Mouse (Mus musculus) testis, postnatal 10 days (tissue): Measurements from ENCODE around the gene Rubcn.
A peak's percentile ranks its signal among the peaks of the same experiment; 100 is the strongest.
"Not testable (repeated sequence)": the region's sequence is repeated elsewhere in the genome, so short reads cannot be mapped to it uniquely, and the experiment has no call there.

Experiments
- DNase-seq: peaks from one replicate; pipeline ENCODE4 v3.0.0; 2021; ENCODE audit warnings: low spot score

Rubcn gene

DNA sequence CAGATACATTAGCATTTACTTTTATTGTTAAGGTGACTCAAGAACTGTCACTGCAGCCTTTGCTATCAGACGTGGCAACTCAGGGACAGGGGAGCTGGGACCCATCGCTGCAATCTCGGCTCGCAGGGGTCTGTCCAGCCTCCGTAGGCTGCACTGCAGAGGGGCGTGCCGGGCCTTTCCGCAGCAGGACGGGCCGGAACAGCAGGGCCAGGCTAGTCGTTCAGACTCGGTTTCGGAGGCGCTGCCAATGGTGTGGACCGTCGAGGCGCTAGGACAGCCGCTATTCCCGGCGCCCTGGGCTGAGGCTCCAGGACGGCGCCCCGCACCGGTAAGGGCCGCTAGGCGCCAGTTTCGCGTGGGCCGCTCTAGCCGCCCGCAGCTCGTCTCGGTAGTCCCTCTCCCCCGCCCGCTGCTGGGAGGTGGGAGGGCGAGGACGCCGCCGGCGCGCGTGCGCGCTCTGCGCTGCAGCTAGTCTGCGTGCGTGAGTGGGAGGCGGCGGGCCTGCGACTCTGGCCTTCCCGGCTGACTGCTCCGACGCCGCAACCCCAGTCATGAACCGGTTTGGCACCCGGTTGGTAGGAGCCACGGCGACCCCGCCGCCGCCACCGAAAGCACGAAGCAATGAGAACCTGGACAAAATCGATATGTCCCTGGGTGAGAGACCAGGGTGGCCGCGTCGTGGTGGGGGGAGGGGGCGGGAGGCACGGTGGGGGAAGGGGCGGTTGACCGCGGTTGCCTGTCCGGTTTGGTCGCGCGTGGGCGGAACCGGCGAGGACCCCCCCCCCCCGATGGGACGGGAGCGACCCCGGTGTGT is at the start of gene Rubcn, which contains the start of gene Fyttd1:
Gene Rubcn (minus strand): TSS at position 424 of the 814 bp plus-strand sequence.
Gene Fyttd1 (plus strand): TSS at position 158 of the 814 bp plus-strand sequence.
- DNase-seq = peak; percentile 95

DNA sequence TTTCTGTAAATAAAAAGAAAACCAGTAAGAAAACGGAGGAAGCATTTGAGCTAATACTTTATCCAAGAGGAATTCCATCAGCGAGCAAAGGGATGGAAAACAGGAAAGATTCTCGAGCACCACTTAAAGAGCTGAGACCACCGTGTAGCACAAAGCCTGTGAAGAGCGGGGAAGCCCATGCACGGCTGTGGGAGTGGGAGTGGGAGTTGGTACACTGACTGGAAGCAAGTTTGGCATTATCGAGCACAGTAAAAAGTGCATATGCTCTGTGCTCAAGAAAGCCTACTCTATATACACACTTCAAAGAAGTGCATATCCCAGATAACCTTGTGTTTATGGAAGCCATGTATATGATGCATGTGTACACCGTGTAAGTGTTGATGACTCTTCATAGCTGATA is 49.5 kb upstream of the Rubcn start:
- no peak for DNase-seq

DNA sequence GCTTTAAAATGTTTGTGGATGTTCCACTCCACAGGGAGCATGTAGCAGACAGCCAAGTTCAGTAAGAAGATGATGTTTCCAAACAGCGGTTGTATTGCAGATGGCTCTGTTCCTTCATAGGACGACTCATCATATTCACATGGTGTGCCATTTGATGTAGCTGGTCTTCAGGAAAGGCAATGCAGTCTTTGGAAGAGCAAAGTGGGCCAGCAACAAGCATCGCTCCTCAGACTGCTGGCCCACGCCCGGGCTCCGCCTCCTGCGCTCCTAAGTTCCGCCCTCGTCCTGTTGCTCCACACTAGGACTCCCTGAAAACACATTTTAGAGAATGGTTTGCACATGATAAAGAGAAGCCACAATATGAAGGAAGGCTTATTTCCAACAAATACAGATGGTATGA is 49.1 kb upstream of the Rubcn start:
- not testable (repeated sequence) for DNase-seq

DNA sequence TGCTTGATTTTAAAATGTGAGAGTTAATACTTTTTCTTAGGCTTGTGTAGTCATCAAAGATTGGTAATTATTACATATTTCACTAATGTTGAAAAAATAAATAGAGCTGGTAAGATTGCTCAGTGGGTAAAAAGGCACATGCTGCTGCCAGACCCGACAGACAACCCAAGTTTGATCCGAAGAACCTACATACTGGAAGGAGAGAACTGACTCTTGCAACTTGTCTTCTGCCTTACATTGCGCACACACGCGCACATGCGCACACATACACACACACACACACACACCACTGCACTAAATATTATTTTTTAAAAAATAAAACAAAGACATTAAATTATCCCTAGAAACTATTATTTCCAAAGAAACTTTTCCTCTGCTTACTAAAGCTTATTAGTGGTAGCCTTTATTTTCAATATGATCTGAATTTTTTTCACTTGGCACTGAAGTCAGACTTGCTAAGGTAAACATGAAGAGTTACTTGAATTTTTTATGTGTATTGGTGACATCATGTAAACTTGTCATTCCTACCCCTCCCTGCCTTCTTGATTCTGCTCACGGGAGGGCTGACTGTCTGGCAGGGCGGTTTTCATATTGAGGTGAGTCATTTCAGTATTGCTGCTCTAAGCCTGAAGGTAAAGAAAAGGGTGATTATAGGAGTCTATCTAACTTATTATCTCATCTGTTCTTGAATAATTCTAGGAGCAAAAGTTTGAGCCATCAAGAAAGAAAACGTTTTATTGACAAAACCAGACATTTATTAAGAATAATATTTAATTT is 37.9 kb upstream of the Rubcn start:
- no peak for DNase-seq

DNA sequence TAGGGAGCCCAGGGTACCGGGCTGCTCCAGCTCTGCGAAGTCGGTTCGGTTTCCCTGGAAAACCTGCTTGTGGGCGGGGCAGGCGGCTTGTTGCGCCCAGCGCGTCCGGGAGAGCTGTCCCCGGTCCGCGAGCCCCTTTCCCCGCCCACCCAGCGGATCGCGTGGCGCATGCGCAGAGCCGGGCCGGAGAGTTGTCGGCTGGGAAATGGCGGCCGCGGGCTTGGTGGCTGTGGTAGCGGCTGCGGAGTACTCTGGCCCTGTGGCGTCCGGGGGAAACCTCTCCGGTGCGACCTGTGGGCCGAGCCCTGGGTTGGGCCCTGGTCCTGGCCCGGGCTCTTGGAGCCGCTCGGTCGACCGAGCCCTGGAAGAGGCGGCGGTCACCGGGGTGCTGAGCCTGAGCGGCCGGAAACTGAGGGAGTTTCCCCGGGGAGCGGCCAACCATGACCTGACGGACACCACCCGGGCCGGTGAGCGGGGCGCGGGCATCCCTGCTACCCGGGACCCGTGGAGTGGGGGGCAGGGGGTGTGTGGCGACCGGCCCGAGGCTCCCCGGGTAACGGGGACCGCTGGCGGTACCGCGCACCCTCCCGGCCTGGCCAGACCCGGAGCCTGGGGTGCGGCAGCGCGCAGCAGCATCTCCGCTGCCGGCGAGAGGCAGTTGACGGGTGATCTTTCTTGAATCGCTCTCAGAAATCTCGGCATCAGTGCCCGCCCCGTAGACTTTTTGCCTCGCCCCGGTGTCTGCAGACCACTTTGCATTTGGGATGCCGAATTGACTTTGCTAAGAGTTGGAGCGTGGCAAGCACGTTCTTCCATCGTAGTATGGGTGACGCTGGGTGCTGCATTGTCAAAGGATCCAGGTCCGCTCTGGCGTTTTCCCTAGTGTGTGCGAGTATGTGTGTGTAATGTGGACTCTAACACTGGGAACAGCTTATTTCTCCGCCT is 36.6 kb upstream of the Rubcn start, which contains the start of gene Lrch3:
Gene Lrch3 (plus strand): TSS at position 164 of the 945 bp plus-strand sequence.
- peak; percentile 98 for DNase-seq

DNA sequence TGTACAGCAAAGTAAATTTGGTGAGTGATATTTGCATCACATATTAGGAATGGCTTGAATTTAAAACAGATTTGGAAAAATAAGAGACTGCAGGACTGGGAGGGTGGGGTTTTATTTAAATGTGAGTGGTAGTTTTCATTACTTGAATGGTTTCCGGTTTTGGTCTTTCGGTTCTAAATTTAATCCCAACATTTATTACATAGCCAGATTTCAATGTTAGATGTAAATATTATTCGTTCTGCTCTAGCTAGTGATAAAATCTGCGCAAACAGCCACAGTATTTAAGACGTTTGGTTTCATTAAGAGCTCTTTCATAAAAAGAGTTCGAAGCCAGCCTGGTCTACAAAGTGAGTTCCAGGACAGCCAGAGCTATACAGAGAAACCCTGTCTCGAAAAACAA is 35.6 kb upstream of the Rubcn start:
- no peak for DNase-seq

DNA sequence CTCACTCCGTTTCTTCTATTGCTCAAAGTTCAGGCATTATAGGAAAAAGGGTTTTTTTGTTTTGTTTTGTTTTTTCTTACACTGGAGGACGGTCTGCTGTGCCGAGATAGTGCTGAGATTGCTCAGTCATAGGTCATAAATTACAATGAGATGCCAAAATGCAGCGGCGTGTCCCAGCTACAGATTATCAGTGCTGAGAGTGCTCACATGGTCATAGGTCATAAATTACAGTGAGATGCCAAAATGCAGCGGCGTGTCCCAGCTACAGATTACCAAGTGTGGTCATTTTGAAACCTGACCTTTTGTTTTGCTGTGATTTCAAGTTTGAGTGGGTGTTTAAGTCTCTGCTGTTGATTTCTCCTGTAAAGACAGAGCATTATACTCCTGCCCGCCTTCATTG is 29.2 kb upstream of the Rubcn start:
- no peak for DNase-seq

DNA sequence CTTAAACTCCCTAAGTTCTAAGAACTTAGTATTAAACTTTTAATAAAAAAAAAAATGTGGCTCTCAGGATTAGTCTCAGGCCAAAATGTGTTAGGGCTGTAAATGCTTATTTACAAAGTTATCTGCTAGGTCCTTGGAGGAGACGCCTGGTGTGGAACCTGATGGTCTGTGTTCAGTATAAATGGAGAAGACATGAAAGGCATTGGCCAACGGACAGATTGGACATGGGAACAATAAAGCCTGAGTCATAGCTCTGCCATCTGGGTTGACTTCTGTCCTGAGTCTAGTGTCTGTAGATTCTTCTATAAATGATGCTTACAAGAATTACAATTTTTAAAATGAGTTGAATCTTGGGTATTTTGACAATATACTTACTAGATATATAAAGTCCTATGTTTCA is 28.6 kb upstream of the Rubcn start:
- no peak for DNase-seq

DNA sequence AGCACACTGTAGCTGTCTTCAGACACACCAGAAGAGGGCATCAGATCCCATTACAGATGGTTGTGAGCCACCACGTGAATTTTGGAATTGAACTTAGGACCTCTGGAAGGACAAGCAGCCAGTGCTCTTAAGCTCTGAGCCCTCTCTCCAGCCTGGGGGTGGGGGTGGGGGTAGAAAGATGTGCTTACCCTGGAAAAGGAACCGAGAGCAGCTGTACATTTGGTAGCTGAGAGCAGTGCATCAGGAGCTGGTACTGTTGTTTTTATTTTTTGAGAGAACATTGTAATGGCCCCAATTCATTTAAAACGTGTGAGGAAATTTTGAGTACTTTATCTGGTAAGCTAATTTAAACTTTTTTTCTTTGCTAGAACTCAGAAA is 24.5 kb upstream of the Rubcn start:
- no peak for DNase-seq

DNA sequence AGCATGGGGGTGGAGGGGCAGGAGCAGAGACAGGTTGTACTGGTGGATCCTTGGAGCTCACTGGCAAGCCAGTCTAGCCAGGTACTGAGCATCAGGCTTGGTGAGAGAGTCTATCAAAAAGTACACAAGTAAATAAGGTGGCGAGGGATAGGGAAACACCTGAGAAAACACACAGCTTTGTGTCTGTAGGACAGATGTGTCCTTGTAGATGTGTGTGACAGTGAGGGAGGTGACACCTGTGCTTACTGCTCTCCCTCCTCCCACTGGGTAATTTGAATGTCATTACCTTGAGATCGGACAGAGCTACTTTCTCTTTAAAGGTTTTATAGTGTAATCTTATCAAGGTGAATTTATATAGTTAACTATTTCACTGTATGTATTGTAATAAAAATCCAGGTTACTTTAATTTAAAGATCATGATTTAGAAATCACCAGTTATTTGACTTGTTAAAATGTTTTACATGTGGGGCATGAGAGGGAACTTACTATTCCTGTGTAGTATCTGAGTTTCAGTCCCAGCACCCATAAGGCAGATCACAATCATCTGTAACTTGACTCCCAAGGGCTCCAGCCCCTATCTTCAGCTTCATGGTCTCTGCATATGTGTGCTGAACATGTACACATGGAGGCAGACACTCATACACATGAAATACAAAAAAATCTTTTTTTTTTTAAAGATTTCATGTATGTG is 23.9 kb upstream of the Rubcn start:
- no peak for DNase-seq

DNA sequence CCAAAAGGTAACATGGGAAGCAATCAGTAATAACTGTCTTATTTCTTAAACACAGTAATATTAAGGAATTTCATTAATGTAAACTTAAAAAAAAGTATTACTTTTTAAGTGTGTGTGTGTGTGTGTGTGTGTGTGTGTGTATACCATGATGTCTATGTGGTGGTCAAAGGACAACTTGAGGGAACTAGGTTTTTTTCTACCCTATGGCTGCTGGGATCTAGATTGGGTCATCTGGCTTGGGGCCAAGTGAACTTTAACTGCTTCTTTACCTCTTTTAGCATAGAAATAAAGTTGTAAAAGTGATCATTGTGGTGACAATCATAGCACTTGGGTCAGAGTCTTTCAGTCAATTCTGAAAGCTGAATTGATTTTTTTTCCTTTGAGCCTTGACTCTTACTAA is 18.6 kb upstream of the Rubcn start:
- DNase-seq = no peak

DNA sequence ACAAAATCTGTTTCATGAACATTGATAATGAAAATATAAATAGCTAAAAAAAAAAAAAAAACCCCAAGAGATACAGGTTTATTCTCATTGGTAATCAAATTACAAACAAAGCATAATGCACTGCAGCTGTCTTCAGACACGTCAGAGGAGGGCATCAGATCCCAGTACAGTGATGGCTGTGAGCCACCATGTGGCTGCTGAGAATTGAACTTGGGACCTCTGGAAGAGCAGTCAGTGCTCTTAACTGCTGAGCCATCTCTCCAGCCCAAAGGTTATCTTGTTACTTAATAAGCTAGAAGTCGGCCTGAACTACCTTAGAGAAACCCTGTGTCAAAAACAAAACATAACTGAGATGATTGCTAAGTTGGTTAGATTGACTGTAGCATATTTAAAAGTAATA is 12.3 kb upstream of the Rubcn start:
- DNase-seq = no peak

DNA sequence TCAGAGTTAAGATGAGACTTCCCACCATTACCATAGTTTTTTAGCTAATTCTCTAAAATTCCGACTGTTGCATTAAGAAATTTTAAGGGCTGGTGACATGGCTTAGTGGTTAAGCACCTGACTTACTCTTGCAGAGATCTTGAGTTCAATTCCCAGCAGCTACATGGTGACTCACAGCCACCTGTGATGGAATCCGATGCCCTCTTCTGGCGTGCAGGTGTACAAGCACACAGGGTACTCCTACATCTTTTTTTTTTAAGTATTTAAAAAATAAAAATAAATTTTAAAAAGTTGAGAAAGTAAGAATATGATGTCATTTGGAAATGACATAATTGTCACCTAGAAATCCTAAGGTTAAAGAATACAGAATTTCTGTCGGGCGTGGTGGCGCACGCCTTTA is 10.4 kb upstream of the Rubcn start:
- no peak for DNase-seq

DNA sequence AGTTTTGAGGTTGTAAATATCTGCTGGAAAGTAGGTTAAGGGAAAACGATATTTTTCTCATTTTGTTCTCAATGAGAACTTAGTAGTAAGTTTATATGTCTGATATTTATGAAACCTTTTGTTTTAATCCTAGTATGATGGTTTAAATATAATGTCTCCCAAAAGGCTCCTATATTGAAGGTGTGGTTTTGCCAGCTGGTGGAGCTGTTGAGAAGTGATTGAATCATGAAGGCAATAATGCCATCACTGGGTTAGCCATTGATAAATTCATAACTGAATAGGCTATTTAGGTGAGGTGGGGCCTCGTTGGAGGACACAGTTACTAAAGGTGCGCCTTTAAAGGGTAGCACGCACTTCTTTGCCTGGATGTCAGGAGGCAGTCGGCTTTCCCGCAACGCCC is 4.0 kb upstream of the Rubcn start:
- no peak for DNase-seq

DNA sequence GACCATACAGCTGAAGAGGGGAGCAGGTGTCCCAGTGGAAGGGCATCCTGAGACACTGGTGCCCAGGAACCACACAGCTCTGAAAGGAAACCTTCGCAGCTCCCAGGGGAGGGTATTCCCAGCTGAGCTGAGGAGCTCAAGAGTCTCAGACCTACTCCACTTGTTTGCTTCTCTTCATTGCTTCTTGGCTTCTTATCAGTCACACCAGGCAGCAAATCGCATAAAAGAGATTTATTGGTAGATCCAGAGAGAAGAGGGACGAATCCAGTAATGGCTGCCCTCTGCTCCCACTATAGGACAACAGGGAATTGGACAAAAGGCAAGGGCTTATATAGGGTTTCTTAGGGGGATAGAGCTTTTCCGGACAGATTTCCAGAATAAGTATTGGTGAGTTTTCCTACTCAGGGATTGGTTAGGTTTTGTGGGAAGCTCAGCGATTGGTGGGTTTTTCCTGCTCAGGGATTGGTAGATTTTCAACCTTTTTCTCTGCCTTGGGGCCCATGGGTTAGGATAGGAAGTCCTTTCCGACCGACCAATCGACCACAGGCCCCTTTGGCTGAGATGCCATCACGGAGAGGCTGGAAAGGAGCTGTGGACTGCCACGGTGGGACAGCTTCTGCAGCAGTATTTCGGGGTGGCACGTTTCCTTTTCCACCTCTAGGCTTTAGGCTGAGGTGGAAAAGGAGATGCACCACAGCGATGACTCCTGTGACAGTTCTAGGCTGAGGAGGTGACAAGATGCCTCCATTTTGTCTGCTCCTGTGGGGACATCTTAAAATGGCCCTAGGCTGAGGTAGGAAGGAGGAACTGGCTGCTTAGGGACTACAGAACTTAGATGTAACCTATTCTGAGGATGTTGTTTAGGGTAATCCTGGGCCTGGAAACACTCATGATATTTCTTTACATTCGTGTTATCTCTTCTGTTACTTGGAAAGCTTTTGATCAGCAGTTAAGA is 1.7 kb upstream of the Rubcn start:
- no peak for DNase-seq

DNA sequence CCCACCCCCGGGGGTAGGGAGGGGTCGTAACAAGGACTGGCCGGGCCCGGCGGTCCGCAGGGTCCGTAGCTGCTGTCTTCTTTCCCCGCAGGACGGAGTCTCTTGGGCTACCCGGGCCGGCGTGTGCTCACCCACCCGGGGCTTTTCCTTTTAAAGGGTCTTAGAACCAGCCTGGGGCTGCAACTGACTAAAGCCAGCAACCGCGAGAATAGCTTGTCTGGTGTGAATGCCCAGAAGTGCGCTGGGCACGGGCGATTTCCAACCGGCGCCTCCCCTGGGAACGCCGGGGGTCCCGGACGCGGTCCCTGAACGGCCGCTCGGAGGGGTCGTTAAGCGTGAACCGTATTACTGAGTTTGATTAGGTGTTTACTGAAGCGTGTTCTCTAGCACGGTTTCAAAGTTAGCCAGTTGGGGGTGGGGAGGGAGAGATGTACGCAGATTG is 612 bp upstream of the Rubcn start:
- DNase-seq = peak; percentile 54

DNA sequence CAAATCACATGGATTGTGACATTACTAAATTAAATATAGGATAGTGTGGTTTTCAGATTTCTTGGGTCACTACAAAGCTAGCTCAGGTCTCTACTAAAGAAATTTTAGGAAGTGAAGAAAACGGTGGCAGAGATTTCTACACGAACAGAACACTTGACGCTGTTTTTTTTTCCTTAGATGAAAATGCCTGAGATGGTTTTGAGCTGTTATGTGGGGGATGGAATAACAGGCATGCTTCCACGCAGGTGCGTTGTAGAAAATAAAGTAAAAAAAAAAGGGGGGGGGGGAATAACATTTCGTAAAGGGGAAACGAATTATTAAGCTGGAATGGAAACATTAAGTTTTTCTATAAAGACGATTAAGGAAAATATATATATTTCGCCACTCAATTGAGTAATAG is 735 bp downstream of the Rubcn start:
- no peak for DNase-seq

DNA sequence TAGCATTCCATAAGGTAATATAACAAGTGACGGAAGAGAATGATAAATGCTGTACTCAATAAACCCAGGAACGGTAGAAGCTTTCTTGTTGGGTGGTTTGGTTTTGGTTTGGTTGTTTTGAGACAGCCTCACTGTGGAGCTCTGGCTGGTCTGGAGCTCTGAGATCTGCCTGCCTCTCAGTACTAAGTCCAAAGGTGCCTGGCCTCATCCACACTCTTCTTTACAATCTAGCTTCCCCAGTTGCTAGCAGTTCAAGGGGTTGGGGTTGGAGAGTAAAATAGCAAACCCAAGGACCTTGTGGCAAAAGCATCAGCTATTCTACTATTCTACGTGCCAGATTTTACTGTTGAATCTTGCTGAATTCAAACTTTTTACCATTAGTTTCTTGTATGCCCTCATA is 1.7 kb downstream of the Rubcn start:
- no peak for DNase-seq

DNA sequence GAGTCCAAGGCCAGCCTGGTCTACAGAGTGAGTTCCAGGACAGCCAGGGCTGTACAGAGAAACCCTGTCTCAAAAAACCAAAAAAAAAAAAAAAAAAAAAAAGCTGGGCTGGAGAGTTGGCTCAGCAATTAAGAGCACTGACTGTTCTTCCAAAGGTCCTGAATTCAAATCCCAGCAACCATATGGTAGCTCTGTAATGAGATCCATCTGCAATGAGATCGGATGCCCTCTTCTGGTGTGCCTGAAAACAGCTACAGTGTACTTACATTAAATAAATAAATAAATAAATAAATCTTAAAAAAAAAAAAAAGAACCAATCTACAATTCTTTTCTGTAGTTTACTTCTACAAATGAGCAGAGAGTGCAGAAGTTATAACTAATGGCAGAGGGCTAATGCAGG is 2.3 kb downstream of the Rubcn start:
- DNase-seq = not testable (repeated sequence)

DNA sequence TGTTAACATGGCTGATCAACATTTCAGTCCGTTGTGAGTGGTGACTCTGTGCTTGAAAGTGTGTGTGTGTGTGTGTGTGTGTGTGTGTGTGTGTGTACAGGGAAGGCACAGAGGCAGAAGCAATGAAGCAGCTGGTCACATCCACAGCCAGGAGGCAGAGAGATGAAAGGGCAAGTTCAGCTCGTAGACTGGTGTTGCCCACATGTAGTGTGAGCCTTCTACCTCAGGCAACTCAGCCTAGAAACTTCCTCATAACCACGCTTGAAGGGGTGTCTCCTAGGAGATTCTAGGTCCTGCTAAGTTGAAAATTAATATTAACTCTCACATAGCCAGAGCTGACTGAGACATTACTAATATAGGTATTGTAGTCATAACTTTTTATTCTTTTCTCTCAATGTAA is 4.2 kb downstream of the Rubcn start:
- DNase-seq = no peak
